Mouse (Mus musculus) lung, adult 18-20 months (tissue): ENCODE results near the gene Agtrap.
"Not testable (repeated sequence)": the region's sequence is repeated elsewhere in the genome, so short reads cannot be mapped to it uniquely, and the experiment has no call there.

Experiments
- DNase-seq, 2 experiments: peaks; one replicate each; pipeline ENCODE4 v3.0.0; 2022; ENCODE audit warnings: mixed read lengths in 2 of 2

Agtrap gene

GRCm38 (mm10) chr4:148044113-148044512, 43.7 kb downstream of the Agtrap start:
- no peak for DNase-seq

- not testable (repeated sequence) for DNase-seq
Observed at GRCm38 (mm10) chr4:148043327-148043726, 44.5 kb downstream of the Agtrap start.

GRCm38 (mm10) chr4:148041611-148042191, 46.1 kb downstream of the Agtrap start:
- DNase-seq, result peak; percentile 35 to 47

DNA sequence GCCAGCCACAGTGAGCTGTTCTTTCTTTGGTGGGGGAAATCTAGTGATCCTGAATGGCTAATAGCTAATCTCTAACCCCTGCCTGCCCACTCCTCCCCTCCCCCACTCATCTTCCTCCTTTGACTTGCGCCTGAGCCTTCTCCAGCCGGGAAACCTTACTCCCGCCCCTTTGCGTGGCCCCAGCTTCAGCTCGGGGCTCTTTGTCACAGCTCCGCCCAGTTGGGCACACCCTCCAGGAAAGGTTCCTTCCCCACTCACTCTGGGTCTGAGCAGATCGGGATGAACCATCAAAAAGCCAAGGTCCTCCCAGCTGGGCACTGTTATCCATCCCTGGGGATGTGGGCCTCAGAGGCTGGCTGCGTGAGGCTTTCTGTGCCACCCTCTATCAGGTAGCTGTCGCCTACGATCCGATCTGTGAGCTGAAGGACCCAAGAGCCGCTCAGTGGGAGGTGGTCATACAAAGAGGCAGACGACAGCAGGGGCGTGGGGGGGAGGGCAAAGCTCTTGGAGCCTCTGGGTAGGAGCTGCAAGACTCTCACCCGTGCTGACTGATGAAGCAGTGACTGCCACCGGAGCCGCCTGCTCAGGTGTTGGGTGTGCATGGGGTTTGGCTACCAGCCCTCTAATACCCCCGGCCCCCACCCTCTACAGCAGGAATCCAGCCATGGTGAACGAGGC, 46.8 kb downstream of the Agtrap start:
- DNase-seq, result peak; percentile 87 to 90

- DNase-seq, result no peak
Observed at GRCm38 (mm10) chr4:148040029-148040830, 47.6 kb downstream of the Agtrap start.

- DNase-seq, result peak in 1 of 2 experiments; percentile 17
Observed at GRCm38 (mm10) chr4:148039254-148040028, 48.4 kb downstream of the Agtrap start.

GRCm38 (mm10) chr4:148038600-148039253, 49.1 kb downstream of the Agtrap start, which contains the start of the genes Clcn6 and Mthfr:
Gene Clcn6, minus strand, starts transcription at chr4:148038821.
Gene Mthfr, plus strand, starts transcription at chr4:148039077.
- DNase-seq, result peak; percentile 99 to 100

DNA sequence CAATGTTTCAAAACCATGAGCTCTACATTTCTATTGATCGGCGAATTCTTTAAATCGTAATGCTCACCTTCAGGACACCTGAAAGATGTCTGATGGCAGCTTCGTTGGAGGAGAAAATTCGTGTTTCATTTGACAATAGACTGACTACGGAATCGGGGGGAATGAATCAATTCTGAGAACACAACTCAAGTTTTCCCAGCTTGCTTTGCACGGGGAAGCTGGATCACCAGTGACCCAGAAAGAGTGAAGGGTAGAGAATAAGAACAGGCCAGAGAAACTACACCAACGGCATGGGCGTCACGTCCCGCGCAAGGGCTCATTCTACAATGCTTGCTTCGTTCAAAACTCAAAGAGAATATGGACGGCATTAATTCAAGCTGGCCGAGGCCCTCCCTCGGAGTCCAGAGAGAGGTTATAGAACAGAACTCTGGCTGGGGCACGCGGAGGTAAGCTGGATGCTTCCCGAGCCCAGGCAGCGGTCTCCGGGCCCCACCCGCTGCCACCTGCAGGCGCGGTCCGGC, 49.7 kb downstream of the Agtrap start:
- DNase-seq, result no peak

DNA sequence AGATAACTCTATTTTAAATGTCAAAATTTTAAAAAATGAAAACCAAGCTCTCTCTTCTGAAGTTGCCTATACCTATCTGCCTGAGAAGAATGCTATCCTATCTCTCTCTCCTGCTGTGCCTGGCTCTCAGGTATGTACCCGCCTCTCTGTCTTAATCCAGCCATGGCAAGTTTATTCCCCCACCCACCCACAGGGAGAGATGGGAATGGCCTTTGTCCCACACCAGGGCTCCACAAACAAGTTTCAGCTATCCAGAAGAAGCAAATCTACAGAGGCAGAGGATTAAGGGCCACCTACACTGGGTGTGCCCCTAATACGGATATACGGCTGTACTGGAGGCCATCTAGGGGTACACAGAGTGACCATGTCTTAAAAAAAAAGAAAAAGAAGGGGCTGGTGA, 52.4 kb downstream of the Agtrap start:
- no peak for DNase-seq

GRCm38 (mm10) chr4:148033858-148034410, 53.9 kb downstream of the Agtrap start:
- no peak for DNase-seq

DNA sequence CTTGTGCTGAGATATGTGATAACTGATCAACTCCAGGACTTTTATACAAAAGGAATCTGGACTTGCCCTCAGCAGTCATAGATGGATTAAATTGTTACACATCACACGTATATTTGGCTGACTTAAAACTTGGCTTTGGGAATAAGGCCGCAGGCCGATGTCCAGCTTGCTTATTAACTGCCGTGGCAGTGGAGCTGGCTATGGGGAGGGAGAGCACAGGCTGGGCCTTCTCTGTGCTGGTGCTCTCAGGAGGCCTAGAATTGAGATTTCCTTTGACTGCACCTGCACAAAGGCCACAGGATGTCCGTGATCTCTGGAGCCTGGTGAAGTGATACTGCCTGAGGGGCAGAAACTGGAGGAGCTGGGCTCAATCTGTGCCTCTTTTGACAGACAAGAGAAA, 57.3 kb downstream of the Agtrap start:
- DNase-seq, result no peak

- DNase-seq, result no peak
Observed at GRCm38 (mm10) chr4:148029297-148029696, 58.5 kb downstream of the Agtrap start.
